Mouse (Mus musculus): ENCODE results near the gene Olfr641.

The Olfr641 gene

GRCm38 (mm10) chr7:104035145-104035544, at the start of gene Olfr641:
TSS of gene Olfr641 (plus strand) at chr7:104035445.
- DNase-seq = no peak

DNA sequence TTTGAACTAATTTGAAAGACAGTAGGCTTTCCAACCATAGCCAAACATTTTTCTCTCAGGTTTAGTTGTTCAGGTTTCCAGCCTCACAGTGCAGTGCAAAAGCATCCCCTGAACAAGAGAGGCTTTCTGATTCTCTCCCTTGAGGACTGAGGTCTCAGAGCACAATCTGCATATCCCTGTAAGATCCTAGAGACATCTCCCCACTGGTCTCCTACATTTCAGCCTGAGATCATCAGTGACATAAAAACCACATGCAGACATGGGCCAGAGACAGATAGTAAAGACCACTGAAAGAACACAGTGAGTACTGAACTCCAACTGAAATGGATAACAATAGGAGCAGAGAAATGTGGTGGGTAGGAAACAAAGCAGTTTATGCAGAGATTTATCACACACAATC, 36.8 kb upstream of the Olfr641 start, which contains the start of gene Olfr638:
Gene Olfr638 (plus strand): TSS at position 301 of the 400 bp plus-strand sequence.
- no peak for DNase-seq

- no peak for DNase-seq
Observed at GRCm38 (mm10) chr7:103999124-103999523, 36.1 kb upstream of the Olfr641 start.

DNA sequence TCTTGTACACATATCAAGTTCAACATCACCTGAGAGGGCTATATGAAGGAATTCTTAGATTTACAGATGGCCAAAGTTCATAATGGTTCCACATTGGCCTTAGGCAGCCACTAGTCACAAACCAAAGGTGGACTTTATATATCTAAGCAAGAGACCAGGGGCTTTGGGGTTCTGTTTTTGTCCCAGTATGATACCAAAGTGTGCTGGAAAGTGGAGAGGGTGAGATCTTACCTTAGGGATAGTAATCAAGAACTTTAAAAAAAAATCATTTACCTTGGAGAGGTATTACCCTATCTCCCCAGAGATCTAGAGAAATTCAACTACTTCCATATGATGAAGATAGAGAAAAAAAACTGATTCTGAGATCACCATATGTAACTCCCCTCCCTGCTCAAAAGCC, 18.0 kb upstream of the Olfr641 start, which contains the start of gene Olfr639:
Gene Olfr639 (minus strand): TSS at position 101 of the 400 bp plus-strand sequence.
- no peak for DNase-seq

GRCm38 (mm10) chr7:104018953-104019352, 16.3 kb upstream of the Olfr641 start:
- no peak for DNase-seq

DNA sequence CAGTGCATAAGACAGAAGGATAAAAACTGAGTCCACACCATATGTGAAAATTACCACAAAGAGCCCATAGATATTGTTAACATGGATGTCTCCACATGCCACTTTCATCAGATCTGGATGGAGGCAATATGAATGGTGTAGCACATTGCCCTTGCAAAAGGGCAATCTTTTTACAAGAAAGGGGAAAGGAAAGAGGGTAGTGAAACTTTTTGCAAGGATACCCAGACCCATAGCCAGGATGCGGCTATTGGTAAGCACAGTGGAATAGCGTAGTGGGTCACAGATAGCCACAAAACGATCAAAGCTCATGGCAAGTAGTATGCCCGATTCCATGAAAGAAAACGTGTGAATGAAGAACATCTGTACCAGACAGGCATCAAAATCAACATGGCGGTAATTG, 13.6 kb upstream of the Olfr641 start:
- no peak for DNase-seq

- no peak for DNase-seq
Observed at GRCm38 (mm10) chr7:104025473-104025872, 9.8 kb upstream of the Olfr641 start, which contains the start of gene Olfr640. TSS of gene Olfr640 (minus strand) at chr7:104025573.

DNA sequence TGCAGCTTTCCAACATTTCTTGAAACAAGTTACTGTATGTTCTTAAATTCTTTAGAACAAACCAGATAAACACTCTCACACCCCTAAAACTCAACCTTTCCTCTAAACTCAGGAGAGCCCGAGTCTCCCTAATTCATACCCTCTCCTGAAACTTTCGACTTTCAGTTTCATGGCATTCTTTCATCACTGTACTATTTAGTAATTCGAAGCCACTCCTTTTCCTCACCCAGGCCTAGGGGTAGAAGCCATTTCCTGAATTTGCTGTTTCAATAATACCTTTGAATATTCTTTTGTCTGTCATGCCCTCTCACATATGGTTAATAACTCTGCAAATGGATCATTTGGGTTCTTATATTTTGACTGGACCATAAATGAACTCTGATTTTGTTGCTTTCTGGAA, 8.3 kb upstream of the Olfr641 start:
- DNase-seq = no peak

DNA sequence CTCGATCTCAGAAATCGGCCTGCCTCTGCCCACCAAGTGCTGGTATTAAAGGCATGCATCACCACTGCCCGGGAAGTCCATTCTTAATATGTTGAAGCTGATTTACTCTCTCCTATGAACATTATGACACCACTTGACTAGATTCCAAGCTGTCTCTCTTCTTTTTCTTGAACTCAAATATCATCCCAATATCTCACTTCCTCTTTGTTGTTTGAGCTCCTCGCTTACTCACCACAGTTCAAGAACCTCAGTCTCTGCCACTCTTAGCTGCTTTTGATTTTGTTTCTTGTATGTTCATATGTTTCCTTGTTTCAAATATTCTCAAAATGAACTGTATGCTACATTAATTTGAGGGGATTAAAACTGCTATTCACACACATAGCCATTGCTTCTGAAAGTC, 15.5 kb downstream of the Olfr641 start:
- no peak for DNase-seq

DNA sequence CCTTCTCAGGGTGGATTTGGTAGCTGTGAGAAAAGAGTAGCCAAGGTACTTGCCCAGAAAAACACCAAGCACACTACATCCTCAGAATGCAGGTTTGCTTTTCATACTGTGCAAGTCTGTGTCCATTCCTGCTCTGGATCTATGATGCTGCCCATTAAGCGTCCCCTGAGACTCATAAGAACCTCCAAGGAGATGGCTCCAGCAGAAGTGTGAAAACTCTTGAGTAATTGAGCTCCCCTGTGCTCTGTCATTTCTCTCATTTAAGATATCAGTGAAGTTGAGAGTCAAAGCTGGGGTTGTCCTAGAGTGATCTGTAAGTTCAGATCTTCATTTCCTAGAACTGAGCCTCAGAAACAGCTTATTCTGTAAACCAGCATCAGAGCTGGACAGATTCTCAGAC, 17.3 kb downstream of the Olfr641 start, which contains the start of gene Olfr642:
Gene Olfr642 (minus strand): TSS at position 101 of the 400 bp plus-strand sequence.
- DNase-seq = no peak

- no peak for DNase-seq
Observed at GRCm38 (mm10) chr7:104059215-104059614, 24.0 kb downstream of the Olfr641 start.

GRCm38 (mm10) chr7:104061345-104061744, 26.1 kb downstream of the Olfr641 start, which contains the start of gene 4930516K23Rik:
TSS of gene 4930516K23Rik (minus strand) at chr7:104061445.
- DNase-seq = no peak

- DNase-seq = no peak
Observed at GRCm38 (mm10) chr7:104071769-104072168, 36.5 kb downstream of the Olfr641 start, which contains the start of gene Olfr644. TSS of gene Olfr644 (minus strand) at chr7:104071869.

DNA sequence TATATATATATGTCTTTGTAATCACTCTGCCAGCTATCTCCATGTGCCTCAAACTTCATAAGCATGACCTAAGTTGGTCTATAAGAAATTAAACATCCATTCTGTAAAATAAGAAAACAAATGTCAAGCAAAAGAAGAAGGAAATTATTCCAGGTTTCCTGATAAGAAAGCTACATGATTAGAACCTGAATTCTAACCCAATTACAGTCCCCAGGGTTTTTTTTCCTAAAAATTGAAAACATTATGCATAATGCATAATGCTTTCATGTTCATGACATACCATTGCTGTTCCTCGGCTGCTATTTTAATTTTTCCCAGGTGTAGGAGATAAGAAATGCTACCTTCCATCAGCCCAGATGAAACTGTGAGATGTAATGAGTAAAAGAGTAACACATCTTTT, 50.1 kb downstream of the Olfr641 start, which contains the start of gene Olfr645:
Gene Olfr645 (minus strand): TSS at position 101 of the 400 bp plus-strand sequence.
- no peak for DNase-seq
